Mouse (Mus musculus) bone marrow, adult 2 months (tissue): ENCODE data around the gene Ptx4.

ENCODE experiments used
- CTCF ChIP-seq: fragments of 200-500 bp; IDR thresholded peaks from 2 replicates; pipeline ENCODE4 v1.5.1; 2011; ENCODE audit warnings: low read length, control low read depth; ENCODE audit not compliant: control insufficient read depth, insufficient read depth
- POLR2A ChIP-seq: fragments of 200-500 bp; IDR thresholded peaks from 2 replicates; pipeline ENCODE4 v1.6.1; 2011; ENCODE audit warnings: low read depth, mild to moderate bottlenecking, control low read depth, low read length, borderline replicate concordance; ENCODE audit not compliant: control insufficient read depth

DNA sequence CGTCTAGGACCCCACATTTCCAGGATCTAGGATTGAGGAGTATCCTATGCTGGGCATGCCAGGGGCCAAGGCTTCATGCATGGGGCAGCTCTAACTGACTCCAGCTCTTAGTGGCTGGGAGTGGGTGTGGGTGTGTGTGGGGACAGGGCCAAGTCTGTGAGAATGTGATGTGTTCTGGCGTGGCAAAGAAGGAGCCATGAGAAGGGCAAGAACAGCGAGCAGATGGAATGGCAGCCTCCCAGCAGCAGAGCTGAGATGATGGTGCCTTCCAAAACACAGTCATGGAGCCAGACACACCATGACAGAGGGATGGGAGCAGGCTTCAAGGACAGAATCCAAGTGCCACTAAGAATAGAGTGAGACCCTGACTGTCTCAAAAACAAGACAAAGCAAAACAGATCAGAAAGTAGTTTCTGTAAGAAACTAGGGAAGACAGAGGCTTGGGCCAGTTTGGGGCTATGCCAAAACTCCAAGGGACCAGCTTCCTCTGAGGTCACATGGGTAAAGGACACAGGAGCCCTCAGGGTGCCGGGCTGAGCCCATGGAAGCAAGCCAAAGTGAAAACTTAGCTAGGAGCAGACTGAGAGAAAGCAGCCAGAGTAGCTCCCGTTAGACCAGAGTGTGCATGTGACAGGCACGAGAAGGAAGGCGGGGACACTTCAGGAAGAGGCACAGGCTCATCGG, 8.7 kb upstream of the Ptx4 start:
- TF ChIP-seq CTCF, result no peak
- no peak for TF ChIP-seq POLR2A
